Mouse (Mus musculus) stomach, embryonic 14.5 days (tissue): ENCODE measurements around the gene Abcd3. TPM values are rescaled to one million over a fixed set of nuclear protein-coding genes. Genes with fewer than 3 reads are reported as not detected.

Source experiments
- polyA plus RNA-seq: library from polyadenylated mRNA; unstranded; fragments of >200 nt; fragmentation: Nextera tagmentation; extraction: Ambion mirVana; gene quantifications from 2 replicates; pipeline ENCODE4 v1.2.1, GENCODE M21; 2014

The Abcd3 gene
- polyA plus RNA-seq, 1 experiment from 2014 or later: 86.2 TPM

Other genes starting within 250 kb of the Abcd3 start
- not detected in 2 replicates for gene 4930432M17Rik, start 144.5 kb downstream of the Abcd3 start, polyA plus RNA-seq
- 22.3 and 24.9 TPM in 2 replicates for gene F3, start 91.8 kb downstream of the Abcd3 start, polyA plus RNA-seq
- gene Arhgap29, start 137.2 kb upstream of the Abcd3 start, polyA plus RNA-seq: 59.9 and 63.4 TPM in 2 replicates
- gene Abca4, start 229.1 kb upstream of the Abcd3 start, polyA plus RNA-seq: 0.67 and 0.91 TPM in 2 replicates